Mouse (Mus musculus) CH12.LX (cell line): ENCODE measurements around the gene Agbl2.

Experiments used
- CHD1 ChIP-seq: IDR thresholded peaks from 2 replicates; pipeline ENCODE4 v1.6.1; 2012; ENCODE audit warnings: low read depth, low read length, improper control_type of control experiment, inconsistent platforms
- CTCF ChIP-seq, 2 experiments: IDR thresholded peaks in 1 of 2; conservative IDR thresholded peaks in 1 of 2; 2 replicates each; pipeline ENCODE4 v1.5.1; 2011 to 2012; ENCODE audit warnings: low read depth in 2 of 2, low read length in 2 of 2, improper control_type of control experiment in 1 of 2, inconsistent platforms in 1 of 2, mild to moderate bottlenecking in 1 of 2, moderate library complexity in 1 of 2
- EP300 ChIP-seq: IDR thresholded peaks from 2 replicates; pipeline ENCODE4 v1.6.1; 2011; ENCODE audit warnings: low read length, improper control_type of control experiment
- MAFK ChIP-seq: IDR thresholded peaks from 2 replicates; pipeline ENCODE4 v1.6.1; 2011; ENCODE audit warnings: low read length, improper control_type of control experiment; ENCODE audit not compliant: insufficient replicate concordance
- MEF2A ChIP-seq: IDR thresholded peaks from 2 replicates; pipeline ENCODE4 v1.6.1; 2014; ENCODE audit warnings: low read depth, mild to moderate bottlenecking, inconsistent platforms, low read length, improper control_type of control experiment, borderline replicate concordance
- MXI1 ChIP-seq: IDR thresholded peaks from 2 replicates; pipeline ENCODE4 v1.6.1; 2011; ENCODE audit warnings: mild to moderate bottlenecking, low read depth, low read length, improper control_type of control experiment
- NELFE ChIP-seq: IDR thresholded peaks from 2 replicates; pipeline ENCODE4 v1.6.1; 2011; ENCODE audit warnings: low read depth, low read length, improper control_type of control experiment
- POLR2A ChIP-seq: IDR thresholded peaks from 2 replicates; pipeline ENCODE4 v1.6.1; 2011; ENCODE audit warnings: low read depth, mild to moderate bottlenecking, improper control_type of control experiment, low read length
- POLR2AphosphoS2 ChIP-seq: IDR thresholded peaks from 2 replicates; pipeline ENCODE4 v1.6.1; 2011; ENCODE audit warnings: low read depth, low read length, improper control_type of control experiment
- RCOR1 ChIP-seq: conservative IDR thresholded peaks from 2 replicates; pipeline ENCODE4 v1.6.1; 2012; ENCODE audit warnings: low read depth, mild to moderate bottlenecking, inconsistent platforms, low read length, improper control_type of control experiment
- SMC3 ChIP-seq: IDR thresholded peaks from 2 replicates; pipeline ENCODE4 v1.6.1; 2011; ENCODE audit warnings: low read depth, low read length, improper control_type of control experiment
- TCF12 ChIP-seq: IDR thresholded peaks from 2 replicates; pipeline ENCODE4 v1.6.1; 2014; ENCODE audit warnings: low read depth, mild to moderate bottlenecking, inconsistent platforms, low read length, improper control_type of control experiment
- ZKSCAN1 ChIP-seq: IDR thresholded peaks from 2 replicates; pipeline ENCODE4 v1.6.1; 2012; ENCODE audit warnings: low read depth, inconsistent platforms, low read length, improper control_type of control experiment, borderline replicate concordance
- ZNF384 ChIP-seq: IDR thresholded peaks from 2 replicates; pipeline ENCODE4 v1.6.1; 2012; ENCODE audit warnings: low read depth, low read length, improper control_type of control experiment, inconsistent platforms

- no peak; a peak in 1 of 4 replicates for TF ChIP-seq CTCF (conservative IDR thresholded peaks at IDR 0.05 in 1 of 2, IDR thresholded peaks at IDR 0.05 in 1 of 2; ENCODE audit: low read depth in 2 of 2, low read length in 2 of 2)
- TF ChIP-seq NELFE, result no peak
- no peak for TF ChIP-seq POLR2AphosphoS2
- TF ChIP-seq POLR2A, result no peak
- no peak for TF ChIP-seq ZNF384
- TF ChIP-seq CHD1, result no peak
- no peak for TF ChIP-seq MXI1
- TF ChIP-seq SMC3, result no peak
- no peak for TF ChIP-seq EP300
- TF ChIP-seq ZKSCAN1, result no peak
- TF ChIP-seq MEF2A, result no peak
- TF ChIP-seq RCOR1, result no peak
- TF ChIP-seq MAFK, result no peak
- no peak for TF ChIP-seq TCF12
Measured at GRCm38 (mm10) chr2:90871180-90871961, 88.8 kb downstream of the Agbl2 start.
